Comparison of ENCODE assay signal across 8 mouse cellular contexts in the genomic region with DNA sequence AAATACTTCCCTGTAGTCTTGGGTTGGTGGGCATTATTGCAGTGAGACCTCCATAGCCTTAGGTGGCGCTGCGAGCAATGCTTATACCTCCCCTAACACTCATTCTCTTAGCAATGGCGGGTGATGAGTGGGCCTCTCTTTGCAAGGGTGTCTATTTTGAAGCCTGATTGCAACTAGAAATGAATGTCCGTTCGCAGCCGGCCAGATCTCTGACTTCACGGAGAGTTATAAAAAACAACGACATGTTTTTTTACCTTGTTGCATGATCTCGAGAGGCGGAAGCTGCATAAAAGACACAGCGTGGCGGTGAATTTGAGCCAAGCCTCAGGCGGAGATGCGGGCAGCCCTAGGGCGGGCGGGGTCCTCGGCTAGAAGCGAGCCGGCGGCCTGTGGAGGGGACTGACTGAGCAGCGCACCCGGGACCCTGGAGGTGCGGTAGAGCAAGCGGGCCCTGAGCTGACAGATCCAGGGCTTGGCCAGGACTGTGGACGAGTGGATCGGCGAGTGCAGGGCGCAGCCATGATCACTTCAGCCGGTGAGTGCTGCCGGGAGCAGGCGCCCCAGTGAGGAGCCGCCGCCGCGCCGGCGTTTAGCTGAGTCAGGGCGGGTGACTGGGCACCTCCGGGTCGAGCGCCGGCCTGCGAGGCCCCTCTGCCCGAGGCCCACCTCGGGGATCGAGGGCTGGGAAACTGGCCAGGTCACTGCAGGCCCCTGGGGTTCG. TPM values are rescaled to one million over a fixed set of nuclear protein-coding genes. Genes with fewer than 3 reads are reported as not detected.
DNase-seq lines count a peak whose midpoint lies in the region; ATAC-seq and TF ChIP-seq lines count a peak whose summit lies in the region.

A gene (plus strand): TSS at position 117 of the 721 bp plus-strand sequence.

- H3K9me3 ChIP-seq in hindbrain, postnatal 0 days (ENCODE audit: low read length), result no peaks in the 10 kb centered on the region

- peak within 1 kb of the TSS; percentile 93 for H3K4me2 ChIP-seq in hindbrain, postnatal 0 days (ENCODE audit: low read depth, low read length)

- DNase-seq in ZHBTc4 (ENCODE audit: low read depth, low spot score), result peak; percentile 95
- DNase-seq in gastrocnemius, adult 2 months, result peak; percentile 90
- DNase-seq in hindbrain, postnatal 0 days (ENCODE audit: low spot score), result peak; percentile 95
- peak; percentile 83 to 88 for DNase-seq in left cerebral cortex, adult 2 months (ENCODE audit: extremely low spot score in 1 of 2, low spot score in 2 of 2)
- peak; percentile 92 to 95 for DNase-seq in right cerebral cortex, adult 2 months (ENCODE audit: low spot score in 2 of 2)
- DNase-seq in urinary bladder, postnatal 14 days (ENCODE audit: low spot score), result peak; percentile 87

- H3K4me1 ChIP-seq in hindbrain, postnatal 0 days (ENCODE audit: insufficient read depth, low read length), result no peaks in the 10 kb centered on the region; the same call in 1 of the 2 replicates

- intact Hi-C loops in gastrocnemius, adult 2 months (cut with DNase I), result loop anchor here (5.0 kb wide), 1 partner anchor 88 kb away; a partner anchor contains a TSS
- intact Hi-C loops in left cerebral cortex, adult 2 months (cut with DNase I), result no loop called here

- H3K36me3 ChIP-seq in hindbrain, postnatal 0 days (ENCODE audit: insufficient read depth, low read length), result no peaks in the 10 kb centered on the region

- peak within 1 kb of the TSS; percentile 98 for H3K27ac ChIP-seq in gastrocnemius, adult 2 months
- peak within 1 kb of the TSS; percentile 80 for H3K27ac ChIP-seq in hindbrain, postnatal 0 days
- peak within 1 kb of the TSS; percentile 97 for H3K27ac ChIP-seq in left cerebral cortex, adult 2 months

- no peaks in the 10 kb centered on the region for H3K27me3 ChIP-seq in hindbrain, postnatal 0 days (ENCODE audit: insufficient read depth, low read length)

- peak; percentile 93 for TF ChIP-seq CTCF in gastrocnemius, adult 2 months (IDR thresholded peaks at IDR 0.05)
- TF ChIP-seq CTCF in hindbrain, postnatal 0 days (IDR thresholded peaks at IDR 0.05; ENCODE audit: low read depth), result peak; percentile 89
- peak; percentile 94 for TF ChIP-seq CTCF in left cerebral cortex, adult 2 months (IDR thresholded peaks at IDR 0.05)

- WGBS in hindbrain, postnatal 0 days, result under 1% methylated on average over 46 of the region's 47 CpGs

- H3K9ac ChIP-seq in hindbrain, postnatal 0 days (replicated peaks; ENCODE audit: low read length), result peak within 1 kb of the TSS; percentile 99

- H3K4me3 ChIP-seq in gastrocnemius, adult 2 months, result peak within 1 kb of the TSS; percentile 92
- H3K4me3 ChIP-seq in hindbrain, postnatal 0 days (ENCODE audit: low read length), result peak within 1 kb of the TSS; percentile 100
- peak within 1 kb of the TSS; percentile 99 for H3K4me3 ChIP-seq in left cerebral cortex, adult 2 months

- ATAC-seq in common myeloid progenitor, adult 5-6 weeks (replicated peaks; ENCODE audit: low read depth, poor library complexity, severe bottlenecking), result peak; percentile 87
- ATAC-seq in hindbrain, postnatal 0 days, result peak; percentile 94
- peak; percentile 91 for ATAC-seq in megakaryocyte, adult 5-6 weeks (ENCODE audit: poor library complexity, severe bottlenecking)

RNA-seq across cellular contexts. Expression of the gene that starts here (rescaled TPM):
- 157 and 173 TPM in 2 replicates for total RNA-seq in common myeloid progenitor, adult 5-6 weeks (2017)
- 100 to 1,000 TPM; 111 to 140 TPM for total RNA-seq in gastrocnemius, adult 2 months (2021)
- 74.0 and 127 TPM in 2 replicates for total RNA-seq in hindbrain, postnatal 0 days (2014; rRNA removed)
- 183 TPM in 2 replicates for polyA plus RNA-seq in hindbrain, postnatal 0 days (2015; fragmentation: Nextera tagmentation; extraction: Ambion mirVana)
- total RNA-seq in left cerebral cortex, adult 2 months (2021), result 100 to 1,000 TPM; 107 to 115 TPM
- 58.4 and 59.6 TPM in 2 replicates for total RNA-seq in megakaryocyte, adult 5-6 weeks (2015)
- total RNA-seq in megakaryocyte, adult 5-6 weeks (2017), result 89.5 and 91.9 TPM in 2 replicates

Comparison
In these comparisons a context has a peak if more than half of its experiments do, and no peak if none do; other contexts are left out.
1. Peak in every context shown above with its lines: DNase-seq, ATAC-seq, H3K4me3 ChIP-seq and H3K27ac ChIP-seq.